Mouse (Mus musculus) telencephalon, adult 2 months (tissue): ENCODE data around the gene Ppp1r2.

Experiments used
- DNase-seq: peaks from one replicate; pipeline ENCODE4 v3.0.0-alpha.2; 2011; ENCODE audit warnings: low read depth, low spot score

Ppp1r2 gene

GRCm38 (mm10) chr16:31234808-31235456 lies 40.1 kb downstream of the Ppp1r2 start:
- DNase-seq, result no peak

GRCm38 (mm10) chr16:31234356-31234755 lies 40.7 kb downstream of the Ppp1r2 start:
- no peak for DNase-seq

GRCm38 (mm10) chr16:31233541-31234339 lies 41.3 kb downstream of the Ppp1r2 start:
- peak; percentile 84 for DNase-seq

- DNase-seq, result no peak
These were observed 41.9 kb downstream of the Ppp1r2 start for GRCm38 (mm10) chr16:31233167-31233498.

GRCm38 (mm10) chr16:31232491-31233166 lies 42.4 kb downstream of the Ppp1r2 start:
- no peak for DNase-seq

GRCm38 (mm10) chr16:31231591-31231990 lies 43.5 kb downstream of the Ppp1r2 start:
- no peak for DNase-seq

- DNase-seq, result no peak
These were observed 47.3 kb downstream of the Ppp1r2 start for GRCm38 (mm10) chr16:31227746-31228145.

GRCm38 (mm10) chr16:31215271-31215670 lies 59.8 kb downstream of the Ppp1r2 start:
- DNase-seq, result no peak

GRCm38 (mm10) chr16:31213463-31213862 lies 61.6 kb downstream of the Ppp1r2 start:
- no peak for DNase-seq

- DNase-seq, result no peak
These were observed 63.6 kb downstream of the Ppp1r2 start for GRCm38 (mm10) chr16:31211503-31211902.

- DNase-seq, result no peak
These were observed 64.6 kb downstream of the Ppp1r2 start for GRCm38 (mm10) chr16:31210453-31210852.

GRCm38 (mm10) chr16:31209911-31210310 lies 65.2 kb downstream of the Ppp1r2 start:
- no peak for DNase-seq

GRCm38 (mm10) chr16:31205726-31206125 lies 69.4 kb downstream of the Ppp1r2 start:
- DNase-seq, result no peak

- no peak for DNase-seq
These were observed 69.9 kb downstream of the Ppp1r2 start for GRCm38 (mm10) chr16:31205187-31205586.

- DNase-seq, result peak; percentile 62
These were observed 70.9 kb downstream of the Ppp1r2 start for GRCm38 (mm10) chr16:31204216-31204615.

GRCm38 (mm10) chr16:31201704-31202103 lies 73.4 kb downstream of the Ppp1r2 start:
- no peak for DNase-seq
